Mouse (Mus musculus) MEL (cell line): ENCODE measurements around the gene Tmem95. TPM values are rescaled to one million over a fixed set of nuclear protein-coding genes. Genes with fewer than 3 reads are reported as not detected.
A peak's percentile ranks its signal among the peaks of the same experiment; 100 is the strongest.

Experiments
- DNase-seq: peaks from one replicate; pipeline ENCODE4 v3.0.0; 2011; ENCODE audit warnings: low read depth, low spot score
- H3K27ac ChIP-seq: 2 replicates; pipeline ENCODE4 v1.5.1; 2012; ENCODE audit warnings: low read depth, mild to moderate bottlenecking, control low read depth, low read length, moderate library complexity; ENCODE audit not compliant: control insufficient read depth
- H3K27me3 ChIP-seq, 2 experiments: fragments of 150-350 bp in 1 of 2; sonication (generic) in 1 of 2; 2 replicates each; pipeline ENCODE4 v1.6.1; 2012; ENCODE audit warnings: low read length in 2 of 2, mild to moderate bottlenecking in 2 of 2, improper control_type of control experiment in 1 of 2, moderate library complexity in 1 of 2; ENCODE audit not compliant: insufficient read depth in 2 of 2, control insufficient read depth in 1 of 2
- H3K36me3 ChIP-seq, 2 experiments: 2 replicates each; pipeline ENCODE4 v1.6.1; 2012 to 2014; ENCODE audit warnings: low read length in 2 of 2, improper control_type of control experiment in 1 of 2, inconsistent platforms in 1 of 2, mild to moderate bottlenecking in 1 of 2; ENCODE audit not compliant: insufficient read depth in 2 of 2, control insufficient read depth in 1 of 2
- H3K4me1 ChIP-seq, 2 experiments: fragments of 150-350 bp in 1 of 2; sonication (generic) in 1 of 2; 2 replicates each; pipeline ENCODE4 v1.6.1; 2012; ENCODE audit warnings: low read length in 2 of 2, improper control_type of control experiment in 1 of 2, mild to moderate bottlenecking in 1 of 2; ENCODE audit not compliant: insufficient read depth in 2 of 2, control insufficient read depth in 1 of 2
- H3K4me3 ChIP-seq, 2 experiments: fragments of 150-350 bp in 1 of 2; sonication (generic) in 1 of 2; 2 replicates each; pipeline ENCODE4 v1.5.1; 2012; ENCODE audit warnings: low read depth in 2 of 2, low read length in 2 of 2, mild to moderate bottlenecking in 2 of 2, moderate library complexity in 2 of 2, control low read depth in 1 of 2, improper control_type of control experiment in 1 of 2; ENCODE audit not compliant: control insufficient read depth in 1 of 2, insufficient read depth in 1 of 2
- H3K79me2 ChIP-seq: 2 replicates; pipeline ENCODE4 v1.6.1; 2012; ENCODE audit warnings: mild to moderate bottlenecking, low read length, moderate library complexity; ENCODE audit not compliant: control insufficient read depth, poor library complexity, insufficient read depth
- H3K9ac ChIP-seq: 2 replicates; pipeline ENCODE4 v1.6.1; 2012; ENCODE audit warnings: low read depth, mild to moderate bottlenecking, control low read depth, low read length, moderate library complexity; ENCODE audit not compliant: control insufficient read depth, poor library complexity, severe bottlenecking
- H3K9me3 ChIP-seq: fragments of 150-350 bp; sonication (generic); replicated peaks from 2 replicates; pipeline ENCODE4 v1.6.1; 2012; ENCODE audit warnings: mild to moderate bottlenecking, low read length, improper control_type of control experiment, moderate library complexity; ENCODE audit not compliant: insufficient read depth
- CTCF ChIP-seq, 3 experiments: IDR thresholded peaks in 2 of 3; conservative IDR thresholded peaks in 1 of 3; 2 replicates each; pipeline ENCODE4 v1.5.1; 2011 to 2012; ENCODE audit warnings: low read length in 3 of 3, low read depth in 2 of 3, mild to moderate bottlenecking in 2 of 3, improper control_type of control experiment in 1 of 3, inconsistent platforms in 1 of 3, mixed read lengths in 1 of 3, moderate library complexity in 1 of 3; ENCODE audit not compliant: control insufficient read depth in 1 of 3, insufficient read depth in 1 of 3, poor library complexity in 1 of 3, severe bottlenecking in 1 of 3
- ETS1 ChIP-seq: IDR thresholded peaks from 2 replicates; pipeline ENCODE4 v1.6.1; 2012; ENCODE audit warnings: low read depth, mild to moderate bottlenecking, inconsistent platforms, low read length, improper control_type of control experiment, moderate library complexity
- MAFK ChIP-seq: IDR thresholded peaks from 2 replicates; pipeline ENCODE4 v1.6.1; 2011; ENCODE audit warnings: low read depth, mild to moderate bottlenecking, low read length, improper control_type of control experiment, borderline replicate concordance
- MAZ ChIP-seq: IDR thresholded peaks from 2 replicates; pipeline ENCODE4 v1.6.1; 2012; ENCODE audit warnings: low read depth, mild to moderate bottlenecking, inconsistent platforms, low read length, improper control_type of control experiment
- NELFE ChIP-seq: IDR thresholded peaks from 2 replicates; pipeline ENCODE4 v1.6.1; 2011; ENCODE audit warnings: low read depth, low read length, improper control_type of control experiment
- NRF1 ChIP-seq: IDR thresholded peaks from 2 replicates; pipeline ENCODE4 v1.6.1; 2014; ENCODE audit warnings: low read depth, mild to moderate bottlenecking, inconsistent platforms, low read length, improper control_type of control experiment, moderate library complexity; ENCODE audit not compliant: poor library complexity, insufficient read depth, severe bottlenecking
- POLR2AphosphoS2 ChIP-seq: IDR thresholded peaks from 2 replicates; pipeline ENCODE4 v1.6.1; 2011; ENCODE audit warnings: low read length, improper control_type of control experiment
- POLR2AphosphoS5 ChIP-seq: IDR thresholded peaks from 2 replicates; pipeline ENCODE4 v1.6.1; 2012; ENCODE audit warnings: low read depth, borderline replicate concordance, mild to moderate bottlenecking, inconsistent platforms, low read length, moderate library complexity, mixed read lengths
- TAL1 ChIP-seq: IDR thresholded peaks from 2 replicates; pipeline ENCODE4 v1.6.1; 2012; ENCODE audit warnings: mild to moderate bottlenecking, inconsistent platforms, low read length, moderate library complexity, mixed read lengths
- TBP ChIP-seq: IDR thresholded peaks from 2 replicates; pipeline ENCODE4 v1.8.0; 2011; ENCODE audit warnings: low read depth, low read length, improper control_type of control experiment
- ZC3H11A ChIP-seq: IDR thresholded peaks from 2 replicates; pipeline ENCODE4 v1.6.1; 2012; ENCODE audit warnings: low read depth, mild to moderate bottlenecking, inconsistent platforms, low read length, improper control_type of control experiment
- polyA plus RNA-seq, 2 experiments: library from polyadenylated mRNA; stranded (reverse) in 1 of 2; unstranded in 1 of 2; fragments of >175 nt in 1 of 2; fragments of >200 nt in 1 of 2; gene quantifications; 2 replicates each; pipeline versions ENCODE4 v1.2.1 to v1.2.4; 2012; ENCODE audit warnings: low replicate concordance in 2 of 2, low read depth in 1 of 2; ENCODE audit not compliant: insufficient read length in 2 of 2, insufficient read depth in 1 of 2, missing spikeins in 1 of 2
- total RNA-seq: library from RNA; depleted of rRNA; stranded (reverse); fragments of 300-350 nt; gene quantifications from 2 replicates; pipeline ENCODE4 v1.2.3, GENCODE M21; 2012; rRNA removed

Tmem95 gene
- total RNA-seq (not detected in 2 replicates), polyA plus RNA-seq (not detected)

- H3K4me3 ChIP-seq, result peak within 1 kb of the TSS in 1 of 2 experiments; percentile 22; a peak in 3 of 4 replicates
- peaks cover 11 to 54% of the 10 kb centered on the region in 2 experiments for H3K4me1 ChIP-seq
- H3K27ac ChIP-seq, result peak within 1 kb of the TSS; percentile 39
- peaks cover 0 to 31% of the 10 kb centered on the region in 2 experiments; a peak in 2 of 4 replicates for H3K36me3 ChIP-seq
- H3K9ac ChIP-seq, result peak within 1 kb of the TSS; percentile 47
- DNase-seq, result no peak
- no peaks in the 10 kb centered on the region for H3K9me3 ChIP-seq
- TF ChIP-seq TAL1 (no peak), TBP (no peak), ETS1 (no peak), NELFE (no peak), MAZ (no peak), NRF1 (no peak)
- TF ChIP-seq, all 39 proteins: peak for 0
- Histone ChIP-seq H3K79me2 (no peaks in the 10 kb centered on the region), H3K27me3 (no peaks in the 10 kb centered on the region)
Measured at GRCm38 (mm10) chr11:69877878-69878277, at the start of gene Tmem95. Tmem95 (minus strand) TSS chr11:69878018.

- TF ChIP-seq POLR2AphosphoS5 (peak; percentile 72; the same call in 1 of the 2 replicates), ZC3H11A (no peak), CTCF (IDR thresholded peaks at IDR 0.05 in 2 of 3, conservative IDR thresholded peaks at IDR 0.05 in 1 of 3; ENCODE audit: control insufficient read depth in 1 of 3, insufficient read depth in 1 of 3, low read depth in 2 of 3, low read length in 3 of 3, poor library complexity in 1 of 3, severe bottlenecking in 1 of 3) (peak in 1 of 3 experiments; percentile 17; a peak in 1 of 6 replicates)
- H3K27me3 ChIP-seq, result no peaks in the 10 kb centered on the region
- H3K36me3 ChIP-seq, result peaks cover 0 to 41% of the 10 kb centered on the region in 2 experiments; a peak in 2 of 4 replicates
- no peak overlapping the region for H3K4me3 ChIP-seq
- H3K9ac ChIP-seq, result no peak overlapping the region
- no peak for DNase-seq
- H3K27ac ChIP-seq, result no peak overlapping the region
- no peaks in the 10 kb centered on the region for H3K79me2 ChIP-seq
- peaks cover 14 to 34% of the 10 kb centered on the region in 2 experiments for H3K4me1 ChIP-seq
- no peaks in the 10 kb centered on the region for H3K9me3 ChIP-seq
Measured at GRCm38 (mm10) chr11:69927501-69927900, 49.7 kb upstream of the Tmem95 start.

GRCm38 (mm10) chr11:69922796-69923195 lies 45.0 kb upstream of the Tmem95 start:
- TF ChIP-seq ETS1 (0 out of 2 replicates have a peak, but pooled peaks have one; percentile 7), MAFK (peak; percentile 66; the same call in 1 of the 2 replicates), POLR2AphosphoS2 (no peak)
- no peaks in the 10 kb centered on the region for H3K27me3 ChIP-seq
- peak overlapping the region; percentile 89 for H3K9ac ChIP-seq
- peak; percentile 60 for DNase-seq
- H3K4me1 ChIP-seq, result peaks cover 13 to 22% of the 10 kb centered on the region in 2 experiments
- peak overlapping the region; percentile 22 to 57 for H3K4me3 ChIP-seq
- H3K9me3 ChIP-seq, result no peaks in the 10 kb centered on the region
- peaks cover 17 to 32% of the 10 kb centered on the region in 2 experiments for H3K36me3 ChIP-seq
- H3K79me2 ChIP-seq, result peaks cover 34% of the 10 kb centered on the region
- peak overlapping the region; percentile 98 for H3K27ac ChIP-seq
